ENCODE assay signal across 8 mouse cellular contexts in the genomic region with DNA sequence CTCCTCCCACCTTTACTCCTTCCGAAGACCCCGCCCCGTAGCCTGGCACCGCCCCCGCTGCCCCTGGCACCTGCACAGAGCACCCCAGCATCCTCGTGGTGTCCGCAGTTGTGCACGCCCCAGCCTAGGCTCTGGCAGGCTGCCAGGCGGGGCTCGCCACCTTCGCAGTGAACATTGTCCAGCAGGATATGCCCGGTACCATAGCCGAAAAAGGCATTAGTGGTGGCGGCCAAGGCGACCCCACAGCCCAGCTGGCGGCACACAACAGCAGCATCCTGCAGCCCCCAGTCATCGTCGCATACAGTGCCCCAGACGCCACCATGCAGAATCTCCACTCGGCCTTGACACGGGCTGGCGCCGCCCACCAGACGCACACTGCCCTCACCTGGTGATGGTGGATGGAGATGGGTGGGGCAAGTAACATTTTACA. TPM values are rescaled to one million over a fixed set of nuclear protein-coding genes. Genes with fewer than 3 reads are reported as not detected.
DNase-seq lines count a peak whose midpoint lies in the region; ATAC-seq and TF ChIP-seq lines count a peak whose summit lies in the region.

No protein-coding gene starts in this region.

- no peak for ATAC-seq in embryonic facial prominence, embryonic 12.5 days (ENCODE audit: insufficient number of reproducible peaks, insufficient read depth, low FRiP score, low TSS enrichment)
- ATAC-seq in intestine, embryonic 14.5 days (replicated peaks; ENCODE audit: low FRiP score, low TSS enrichment, low read depth) = no peak
- ATAC-seq in liver, embryonic 14.5 days (ENCODE audit: insufficient read depth) = no peak

- peaks cover 8% of the 10 kb centered on the region; the same call in 1 of the 2 replicates for H3K4me1 ChIP-seq in embryonic facial prominence, embryonic 12.5 days
- peaks cover 5% of the 10 kb centered on the region; the same call in 1 of the 2 replicates for H3K4me1 ChIP-seq in intestine, embryonic 14.5 days (replicated peaks; ENCODE audit: control insufficient read depth, insufficient read depth, low read length)
- H3K4me1 ChIP-seq in liver, embryonic 14.5 days (replicated peaks; ENCODE audit: control insufficient read depth in 2 of 2, insufficient read depth in 2 of 2, low read length in 1 of 2) = peaks cover 18 to 19% of the 10 kb centered on the region in 2 experiments

- WGBS in embryonic facial prominence, embryonic 12.5 days = 9% methylated on average over 24 of the region's 24 CpGs
- 6% methylated on average over 24 of the region's 24 CpGs for WGBS in intestine, embryonic 14.5 days
- WGBS in liver, embryonic 14.5 days (ENCODE audit: insufficient replicate concordance) = 29% methylated on average over 24 of the region's 24 CpGs

- H3K9ac ChIP-seq in embryonic facial prominence, embryonic 12.5 days = peak overlapping the region; percentile 40; the same call in 1 of the 2 replicates
- H3K9ac ChIP-seq in intestine, embryonic 14.5 days (ENCODE audit: low read length) = no peak overlapping the region
- H3K9ac ChIP-seq in liver, embryonic 14.5 days (replicated peaks) = no peak overlapping the region

- H3K9me3 ChIP-seq in embryonic facial prominence, embryonic 12.5 days = no peaks in the 10 kb centered on the region
- no peaks in the 10 kb centered on the region for H3K9me3 ChIP-seq in intestine, embryonic 14.5 days (ENCODE audit: control insufficient read depth, low read length)
- no peaks in the 10 kb centered on the region for H3K9me3 ChIP-seq in liver, embryonic 14.5 days (ENCODE audit: control insufficient read depth, low read length)

- H3K27ac ChIP-seq in embryonic facial prominence, embryonic 12.5 days = no peak overlapping the region
- H3K27ac ChIP-seq in intestine, embryonic 14.5 days (ENCODE audit: low read depth) = no peak overlapping the region
- H3K27ac ChIP-seq in liver, embryonic 14.5 days = no peak overlapping the region

- peak overlapping the region; percentile 10; the same call in 1 of the 2 replicates for H3K4me3 ChIP-seq in embryonic facial prominence, embryonic 12.5 days
- 0 out of 2 replicates have a peak overlapping the region, but pooled peaks have one; percentile 18 for H3K4me3 ChIP-seq in intestine, embryonic 14.5 days (ENCODE audit: low read depth, low read length)
- no peak overlapping the region for H3K4me3 ChIP-seq in liver, embryonic 14.5 days (ENCODE audit: insufficient read depth in 1 of 2, low read depth in 2 of 2, low read length in 2 of 2)

- H3K36me3 ChIP-seq in embryonic facial prominence, embryonic 12.5 days = no peaks in the 10 kb centered on the region
- H3K36me3 ChIP-seq in intestine, embryonic 14.5 days (ENCODE audit: control insufficient read depth, insufficient read depth, low read length) = no peaks in the 10 kb centered on the region
- no peaks in the 10 kb centered on the region for H3K36me3 ChIP-seq in liver, embryonic 14.5 days (replicated peaks; ENCODE audit: control insufficient read depth, insufficient read depth, low read depth)

- H3K4me2 ChIP-seq in embryonic facial prominence, embryonic 12.5 days (replicated peaks) = peak overlapping the region; percentile 41
- peak overlapping the region; percentile 45 for H3K4me2 ChIP-seq in intestine, embryonic 14.5 days (ENCODE audit: low read length)
- H3K4me2 ChIP-seq in liver, embryonic 14.5 days (ENCODE audit: low read depth) = peak overlapping the region; percentile 2; the same call in 1 of the 2 replicates

- peak; percentile 23 for DNase-seq in thymus, postnatal 14 days
- no peak for DNase-seq in thymus, postnatal 0 days (ENCODE audit: low spot score)
- peak; percentile 69 for DNase-seq in intestine, embryonic 14.5 days (ENCODE audit: low spot score)
- DNase-seq in liver, embryonic 14.5 days (ENCODE audit: low read depth in 3 of 3, low spot score in 3 of 3) = no peak
- DNase-seq in ovary, postnatal 14 days (ENCODE audit: low spot score) = peak; percentile 46
- DNase-seq in gastrocnemius, adult 18-20 months (ENCODE audit: low spot score) = no peak
- DNase-seq in right cerebral cortex, postnatal 25 days = no peak

- TF ChIP-seq EP300 in liver, embryonic 14.5 days (IDR thresholded peaks at IDR 0.05; ENCODE audit: low read depth) = no peak

- TF ChIP-seq CTCF in liver, embryonic 14.5 days (IDR thresholded peaks at IDR 0.05; ENCODE audit: low read depth) = peak; percentile 54

- H3K27me3 ChIP-seq in embryonic facial prominence, embryonic 12.5 days = peaks cover 7% of the 10 kb centered on the region; the same call in 1 of the 2 replicates
- no peaks in the 10 kb centered on the region for H3K27me3 ChIP-seq in intestine, embryonic 14.5 days (replicated peaks; ENCODE audit: control insufficient read depth, insufficient read depth, low read length)
- H3K27me3 ChIP-seq in liver, embryonic 14.5 days (ENCODE audit: control insufficient read depth, insufficient read depth, low read length) = no peaks in the 10 kb centered on the region; the same call in 1 of the 2 replicates

RNA-seq across cellular contexts. Expression of gene Ssc4d, which starts 8.8 kb away (rescaled TPM):
- 1.6 and 2.7 TPM in 2 replicates for polyA plus RNA-seq in thymus, postnatal 0 days (2015; fragmentation: Nextera tagmentation; extraction: Ambion mirVana)
- 4.7 and 5.1 TPM in 2 replicates for polyA plus RNA-seq in embryonic facial prominence, embryonic 12.5 days (2016; fragmentation: Nextera tagmentation; extraction: Ambion mirVana)
- polyA plus RNA-seq in intestine, embryonic 14.5 days (2014; fragmentation: Nextera tagmentation; extraction: Ambion mirVana) = 2.1 and 2.9 TPM in 2 replicates
- polyA plus RNA-seq in liver, embryonic 14.5 days (2012; rRNA removed) = 2.3 and 2.8 TPM in 2 replicates
- 1.5 and 2.1 TPM in 2 replicates for polyA plus RNA-seq in liver, embryonic 14.5 days (2014; fragmentation: Nextera tagmentation; extraction: Ambion mirVana)
- under 1 TPM; 0.57 to 0.95 TPM for total RNA-seq in gastrocnemius, adult 18-20 months (2021)

RNA-seq across cellular contexts. Expression of gene Zp3, which starts 14.4 kb away (rescaled TPM):
- polyA plus RNA-seq in thymus, postnatal 0 days (2015; fragmentation: Nextera tagmentation; extraction: Ambion mirVana) = 0.53 and 0.64 TPM in 2 replicates
- 0.12 TPM in 1 of 2 replicates, not detected in the other for polyA plus RNA-seq in embryonic facial prominence, embryonic 12.5 days (2016; fragmentation: Nextera tagmentation; extraction: Ambion mirVana)
- not detected in 2 replicates for polyA plus RNA-seq in intestine, embryonic 14.5 days (2014; fragmentation: Nextera tagmentation; extraction: Ambion mirVana)
- 0.03 TPM in 1 of 2 replicates, not detected in the other for polyA plus RNA-seq in liver, embryonic 14.5 days (2012; rRNA removed)
- not detected in 2 replicates for polyA plus RNA-seq in liver, embryonic 14.5 days (2014; fragmentation: Nextera tagmentation; extraction: Ambion mirVana)
- total RNA-seq in gastrocnemius, adult 18-20 months (2021) = not detected

RNA-seq across cellular contexts. Expression of gene Dtx2, which starts 29.1 kb away (rescaled TPM):
- polyA plus RNA-seq in thymus, postnatal 0 days (2015; fragmentation: Nextera tagmentation; extraction: Ambion mirVana) = 43.9 and 46.0 TPM in 2 replicates
- polyA plus RNA-seq in embryonic facial prominence, embryonic 12.5 days (2016; fragmentation: Nextera tagmentation; extraction: Ambion mirVana) = 33.8 and 38.9 TPM in 2 replicates
- polyA plus RNA-seq in intestine, embryonic 14.5 days (2014; fragmentation: Nextera tagmentation; extraction: Ambion mirVana) = 23.2 and 24.6 TPM in 2 replicates
- polyA plus RNA-seq in liver, embryonic 14.5 days (2012; rRNA removed) = 3.4 and 5.0 TPM in 2 replicates
- 5.1 and 5.4 TPM in 2 replicates for polyA plus RNA-seq in liver, embryonic 14.5 days (2014; fragmentation: Nextera tagmentation; extraction: Ambion mirVana)
- 1 to 10 TPM; 7.4 to 7.6 TPM for total RNA-seq in gastrocnemius, adult 18-20 months (2021)

RNA-seq across cellular contexts. Expression of gene Ywhag, which starts 31.1 kb away (rescaled TPM):
- 69.4 and 69.8 TPM in 2 replicates for polyA plus RNA-seq in thymus, postnatal 0 days (2015; fragmentation: Nextera tagmentation; extraction: Ambion mirVana)
- polyA plus RNA-seq in embryonic facial prominence, embryonic 12.5 days (2016; fragmentation: Nextera tagmentation; extraction: Ambion mirVana) = 221 and 228 TPM in 2 replicates
- polyA plus RNA-seq in intestine, embryonic 14.5 days (2014; fragmentation: Nextera tagmentation; extraction: Ambion mirVana) = 93.3 and 95.7 TPM in 2 replicates
- 21.7 and 25.9 TPM in 2 replicates for polyA plus RNA-seq in liver, embryonic 14.5 days (2012; rRNA removed)
- 26.3 and 30.1 TPM in 2 replicates for polyA plus RNA-seq in liver, embryonic 14.5 days (2014; fragmentation: Nextera tagmentation; extraction: Ambion mirVana)
- 100 to 1,000 TPM; 288 to 326 TPM for total RNA-seq in gastrocnemius, adult 18-20 months (2021)

Comparison
In these comparisons a context has a peak if more than half of its experiments do, and no peak if none do; other contexts are left out.
1. DNase-seq: peak in thymus, postnatal 14 days (single experiment), intestine, embryonic 14.5 days (single experiment) and ovary, postnatal 14 days (single experiment); none in thymus, postnatal 0 days (single experiment), liver, embryonic 14.5 days (0 of 3), gastrocnemius, adult 18-20 months (single experiment) and right cerebral cortex, postnatal 25 days (single experiment).
2. H3K4me3 ChIP-seq: peak in embryonic facial prominence, embryonic 12.5 days (single experiment) and intestine, embryonic 14.5 days (single experiment); none in liver, embryonic 14.5 days (0 of 2).
3. Peak in every context shown above with its lines, with median percentiles within 50 percentile points of each other: H3K4me2 ChIP-seq.